Mouse (Mus musculus) kidney, postnatal 36 days (tissue): ENCODE measurements around the gene Cask.

ENCODE experiments used
- DNase-seq, 2 experiments: peaks; one replicate each; pipeline ENCODE4 v3.0.0; 2021 to 2022; ENCODE audit warnings: mixed read lengths in 2 of 2

Cask gene

DNA sequence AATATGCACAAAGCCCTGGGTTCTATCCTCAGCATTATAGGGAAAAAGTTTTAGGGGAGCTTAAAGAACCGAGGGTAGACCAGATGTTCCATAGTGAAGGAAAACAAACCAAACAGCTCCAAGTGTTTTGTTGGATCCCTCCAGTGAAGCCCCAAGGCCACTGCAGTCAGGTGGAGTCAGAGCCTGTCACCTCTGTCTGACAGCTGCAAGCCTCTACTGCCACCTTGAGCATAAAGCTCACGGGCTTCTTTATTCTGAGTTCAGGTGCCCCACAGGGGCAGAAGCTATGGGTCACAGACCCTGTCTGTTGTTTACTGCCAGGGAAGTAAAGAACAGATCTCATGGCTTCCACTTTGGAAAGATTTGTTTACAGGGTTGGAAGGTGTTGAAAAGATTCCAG is 338.0 kb downstream of the Cask start:
- peak in 1 of 2 experiments; percentile 23 for DNase-seq

- DNase-seq: peak; percentile 20 to 25
Observed at GRCm38 (mm10) chrX:13506376-13506775, 344.8 kb downstream of the Cask start.

DNA sequence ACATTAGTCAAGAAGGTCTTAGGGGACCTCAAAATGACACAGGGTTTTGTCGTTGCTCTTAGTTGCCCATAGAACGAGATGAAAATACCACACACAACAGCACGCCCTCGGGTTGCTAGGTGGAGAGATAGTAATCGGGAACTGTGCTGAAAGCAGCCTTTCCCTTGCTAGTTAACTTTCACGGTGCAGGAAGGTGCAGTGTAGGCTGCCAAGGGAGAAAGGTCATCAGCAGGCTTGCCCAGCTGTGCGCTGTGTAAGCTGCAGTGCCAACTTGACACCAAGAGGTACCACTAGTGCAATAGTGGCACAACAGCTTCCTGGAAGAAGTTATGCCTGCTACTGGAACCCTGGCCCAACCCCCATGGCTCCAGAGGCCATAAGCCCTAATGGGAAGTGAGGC is 346.8 kb downstream of the Cask start:
- no peak for DNase-seq

DNA sequence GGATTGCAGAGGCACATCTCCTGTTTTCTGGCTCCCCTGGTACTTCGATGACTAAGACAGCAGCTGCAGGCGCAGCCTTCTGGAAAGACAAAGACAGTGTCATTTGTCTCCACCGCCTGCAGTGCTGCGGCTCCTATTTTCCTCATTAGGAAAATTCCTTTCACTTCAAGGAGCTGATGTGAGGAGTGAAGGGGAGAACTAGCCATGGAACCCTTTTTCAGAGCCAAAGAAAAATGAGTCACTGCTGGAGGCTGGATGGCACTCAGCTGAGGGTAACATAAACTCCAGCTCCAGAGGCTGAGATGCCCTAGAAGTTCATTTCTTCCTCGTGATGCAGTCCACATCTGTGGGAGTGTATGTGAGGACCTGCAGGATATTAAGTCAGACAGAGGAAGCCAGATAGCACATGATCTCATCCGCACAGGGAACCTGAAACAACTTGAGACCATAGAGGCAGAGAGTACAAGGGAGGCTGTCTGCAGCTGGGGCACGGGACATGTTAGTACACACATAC is 348.2 kb downstream of the Cask start:
- no peak for DNase-seq

DNA sequence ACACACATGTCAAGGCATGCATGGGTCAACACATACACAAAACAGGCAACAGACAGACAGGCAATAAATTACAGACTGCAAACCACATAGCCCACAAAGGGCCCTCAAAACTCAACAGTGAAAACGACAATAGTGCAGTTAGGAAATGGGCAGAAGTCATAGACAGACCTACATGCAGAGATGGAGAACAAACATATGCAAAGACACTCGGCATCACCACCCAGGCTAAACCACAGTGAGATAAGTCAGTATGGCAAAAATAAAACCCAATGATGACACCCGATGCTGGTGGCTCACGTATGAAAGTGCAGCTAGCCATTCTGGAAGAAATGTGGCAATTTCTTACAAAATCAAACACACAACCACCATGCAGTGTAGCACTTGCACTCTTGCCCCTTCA is 350.9 kb downstream of the Cask start:
- DNase-seq: no peak

- no peak for DNase-seq
Observed at GRCm38 (mm10) chrX:13494892-13495703, 356.1 kb downstream of the Cask start.

DNA sequence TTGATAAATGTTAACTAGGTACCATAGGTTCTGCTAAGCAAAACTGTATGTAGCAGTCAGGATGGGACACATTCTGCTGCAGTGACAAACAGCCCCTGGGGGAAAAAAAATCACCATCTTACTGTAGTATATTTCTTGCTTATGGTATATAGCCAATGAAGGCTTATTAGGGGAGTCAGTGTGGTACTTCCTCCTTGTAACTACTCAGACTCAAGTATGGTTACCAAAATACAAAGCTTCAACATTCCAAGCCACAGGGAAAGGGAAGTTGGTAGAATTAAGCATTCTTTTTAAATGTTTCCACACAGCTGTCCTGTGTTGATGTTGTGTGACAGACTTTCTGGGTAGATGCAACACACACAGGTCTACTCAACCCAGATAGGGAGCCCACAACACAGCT is 358.2 kb downstream of the Cask start:
- no peak for DNase-seq

DNA sequence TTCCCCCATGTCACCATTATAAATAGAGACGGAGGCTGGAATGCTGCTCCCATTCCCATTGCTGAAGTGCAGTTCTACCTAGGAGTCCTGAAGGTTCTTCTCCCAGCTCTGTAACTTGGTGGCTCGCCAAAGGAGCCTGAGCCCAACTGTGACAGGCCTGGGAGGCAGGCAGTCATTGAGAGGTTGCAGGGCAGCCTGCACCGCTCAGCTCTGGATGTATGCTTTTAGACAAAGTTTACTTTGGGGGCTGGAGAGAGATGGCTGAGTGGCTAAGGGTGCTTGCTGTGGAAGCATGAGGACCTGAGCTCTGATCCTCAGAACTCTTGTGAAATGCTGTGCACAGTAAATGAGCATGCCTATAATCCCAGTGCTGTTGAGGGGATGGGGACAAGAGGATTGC is 360.2 kb downstream of the Cask start:
- no peak for DNase-seq

DNA sequence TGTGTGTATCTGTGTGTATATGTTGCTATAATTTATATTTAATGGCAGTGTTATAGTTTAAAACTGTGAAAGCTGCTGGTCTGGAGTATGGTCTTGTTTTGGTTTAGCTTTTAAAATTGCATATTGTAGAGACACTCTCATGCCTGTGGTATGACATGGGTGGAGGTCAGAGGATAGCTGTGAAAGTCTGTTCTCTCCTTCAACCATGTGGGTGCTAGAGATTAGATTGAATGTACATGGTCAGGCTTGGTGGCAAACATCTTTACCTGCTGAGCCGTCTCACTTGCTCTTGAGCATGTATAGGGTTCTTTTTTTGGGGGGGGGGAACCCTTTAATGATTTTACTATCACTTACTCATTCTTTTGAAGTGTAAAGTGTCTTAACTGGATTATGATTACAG is 361.4 kb downstream of the Cask start:
- DNase-seq: no peak

DNA sequence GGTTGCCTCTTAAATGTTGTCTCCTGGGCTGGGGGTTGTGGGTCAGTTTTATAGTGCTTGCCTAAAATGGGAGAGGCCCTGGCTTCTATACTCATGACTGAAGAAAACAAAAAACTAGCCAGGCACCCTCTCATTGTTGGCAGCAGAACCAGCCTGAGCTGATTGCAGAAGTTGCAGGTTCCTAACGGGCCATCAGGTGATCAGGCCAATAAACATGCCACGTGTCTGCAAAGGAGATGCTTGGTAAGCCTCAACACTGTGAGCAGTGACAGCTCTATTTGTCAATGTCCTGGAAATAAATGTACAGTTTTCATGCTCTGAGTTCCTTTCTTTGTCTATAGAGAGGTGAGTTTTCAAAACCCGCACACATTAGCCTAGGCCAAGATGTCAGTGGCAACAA is 362.2 kb downstream of the Cask start:
- DNase-seq: no peak

- no peak for DNase-seq
Observed at GRCm38 (mm10) chrX:13484447-13484846, 366.7 kb downstream of the Cask start.

DNA sequence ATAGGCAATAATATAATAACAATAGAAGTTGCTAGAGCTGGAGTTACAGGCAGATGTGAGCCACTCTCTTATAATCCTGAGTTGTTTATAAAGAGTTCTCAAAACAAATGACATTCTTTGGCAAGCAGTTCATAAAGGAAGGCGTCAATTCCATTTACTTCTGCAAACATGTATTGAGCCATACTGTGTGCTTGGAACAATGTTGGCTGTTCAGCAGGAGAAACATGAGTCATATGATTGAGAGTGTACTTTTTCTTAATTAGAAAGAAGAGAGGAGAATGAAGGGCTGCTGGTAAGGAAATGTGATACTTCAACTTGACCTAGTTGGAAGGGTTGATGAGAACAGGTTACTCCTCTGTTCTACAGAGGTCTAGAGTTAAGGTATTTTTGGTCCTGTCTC is 368.6 kb downstream of the Cask start:
- DNase-seq: no peak

DNA sequence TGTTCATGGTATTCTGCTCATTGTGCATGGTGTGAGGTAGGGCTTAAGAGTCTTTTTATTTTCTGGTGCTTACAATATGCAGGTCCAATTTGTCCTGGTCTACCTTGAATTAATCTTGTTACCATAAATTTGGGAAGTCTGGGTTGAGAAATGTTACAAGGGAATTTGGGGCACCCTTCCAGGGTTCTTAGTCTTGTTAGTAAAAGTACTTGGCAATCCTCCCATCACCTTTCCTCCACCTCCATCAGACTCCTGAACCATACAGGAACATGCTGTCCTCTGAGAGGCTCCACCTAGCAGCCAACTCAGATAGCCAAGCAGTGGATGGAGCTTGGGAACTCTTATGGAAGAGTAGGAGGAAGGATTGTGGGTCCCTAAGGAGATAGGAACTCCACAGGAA is 371.6 kb downstream of the Cask start:
- DNase-seq: no peak

DNA sequence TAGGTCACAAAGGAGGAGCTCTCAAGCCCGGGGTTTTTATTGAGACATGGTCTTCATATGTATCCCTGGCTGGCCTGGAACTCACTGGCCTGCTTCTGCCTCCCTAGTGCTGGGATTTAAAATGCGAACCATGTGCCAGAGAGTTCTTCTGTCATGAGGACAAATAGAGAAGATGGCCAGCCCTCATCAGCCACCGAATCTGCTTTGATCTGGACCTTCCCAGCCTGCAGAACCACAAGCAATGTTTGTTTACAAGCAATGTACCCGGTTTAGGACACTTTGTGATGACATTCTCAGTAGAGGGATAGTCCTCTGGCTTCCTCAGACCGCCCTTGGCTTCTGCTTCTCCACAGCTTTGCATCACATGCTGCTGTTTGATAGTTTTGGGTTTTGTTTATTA is 372.9 kb downstream of the Cask start:
- no peak for DNase-seq

- no peak for DNase-seq
Observed at GRCm38 (mm10) chrX:13477596-13477995, 373.6 kb downstream of the Cask start.

GRCm38 (mm10) chrX:13475382-13475781 is 375.8 kb downstream of the Cask start:
- no peak for DNase-seq

DNA sequence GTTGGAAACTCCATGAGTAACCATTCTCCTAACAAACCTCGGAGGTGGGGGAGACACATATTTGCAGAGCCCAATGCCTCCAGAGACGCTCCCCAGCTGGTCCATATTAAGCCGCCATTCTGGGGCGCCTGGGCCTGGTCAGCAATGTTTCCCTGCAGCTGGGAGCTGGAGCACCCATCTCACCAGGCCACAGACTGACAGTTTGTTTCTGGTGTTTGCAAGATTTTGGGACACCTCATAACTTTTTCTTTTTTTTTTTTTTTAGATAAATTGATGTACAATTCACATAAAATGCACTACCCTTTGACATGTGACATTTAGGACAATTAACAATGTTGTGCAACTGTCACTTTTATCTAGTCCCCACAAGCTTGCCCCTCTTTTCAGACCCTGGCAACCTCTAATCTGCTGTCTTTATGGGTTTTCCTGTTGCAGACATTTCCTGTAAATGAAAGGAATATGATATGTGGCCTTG is 378.4 kb downstream of the Cask start:
- peak in 1 of 2 experiments; percentile 31 for DNase-seq

DNA sequence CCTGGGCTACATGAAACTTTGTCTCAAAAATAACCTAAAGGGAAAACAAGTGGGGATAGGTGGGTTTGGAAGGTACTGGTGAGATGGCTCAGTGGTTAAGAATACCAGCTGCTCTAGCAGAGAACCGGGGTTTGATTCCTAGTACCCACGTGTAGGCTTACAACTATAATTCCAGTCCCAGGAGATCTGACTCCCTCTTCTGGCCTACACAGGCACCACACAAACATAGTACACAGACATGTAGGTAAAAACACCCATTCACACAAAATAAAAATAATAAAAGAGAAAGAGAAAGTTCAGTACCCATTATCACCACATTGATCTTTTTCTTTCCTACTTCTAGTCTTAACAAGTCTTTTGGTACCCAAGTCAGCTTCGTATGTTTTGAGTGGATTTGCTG is 379.2 kb downstream of the Cask start:
- DNase-seq: no peak

DNA sequence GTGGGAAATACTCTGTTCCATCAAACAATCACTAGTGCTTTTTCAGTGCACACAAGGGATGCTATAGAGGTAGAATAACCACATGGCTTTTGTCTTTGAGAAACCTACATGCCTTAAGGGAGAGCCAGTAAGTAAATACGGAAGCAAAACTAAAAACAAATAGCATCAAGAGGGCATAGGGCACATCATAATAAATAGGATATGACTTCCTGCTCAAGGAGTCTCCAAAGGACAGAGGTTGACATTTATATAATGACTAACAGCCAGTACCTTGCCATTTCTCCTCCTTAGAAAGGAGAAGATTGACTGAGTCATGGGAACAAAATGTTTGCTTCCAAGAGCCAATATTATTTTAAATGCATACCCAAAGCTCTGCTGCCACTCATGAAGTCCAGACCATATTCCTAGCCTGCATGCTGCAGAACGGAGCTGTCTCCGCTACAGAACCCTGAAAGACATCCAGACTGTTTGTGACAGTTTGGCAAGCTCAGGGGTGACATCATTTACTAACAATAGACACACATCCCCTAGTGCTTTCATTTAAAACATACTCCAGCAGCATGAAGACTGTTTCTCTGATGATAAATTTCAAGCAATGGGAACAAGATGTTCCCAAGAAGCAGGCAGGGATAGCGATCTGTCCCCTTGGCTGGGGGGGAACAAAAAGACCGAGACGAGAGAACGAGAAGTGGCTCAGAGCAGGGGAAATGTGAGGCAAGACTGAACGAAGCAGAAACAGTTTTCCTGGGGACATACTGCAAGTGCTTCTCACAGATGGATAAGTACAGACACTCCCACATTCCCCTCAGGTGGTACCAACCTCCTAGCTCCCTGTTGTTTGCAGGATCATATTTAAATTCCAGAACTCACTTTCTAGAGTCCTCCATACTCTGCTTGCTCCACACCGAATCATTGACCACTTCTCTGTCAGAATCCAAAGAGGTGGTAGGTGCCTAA is 381.7 kb downstream of the Cask start:
- peak; percentile 18 to 58 for DNase-seq

DNA sequence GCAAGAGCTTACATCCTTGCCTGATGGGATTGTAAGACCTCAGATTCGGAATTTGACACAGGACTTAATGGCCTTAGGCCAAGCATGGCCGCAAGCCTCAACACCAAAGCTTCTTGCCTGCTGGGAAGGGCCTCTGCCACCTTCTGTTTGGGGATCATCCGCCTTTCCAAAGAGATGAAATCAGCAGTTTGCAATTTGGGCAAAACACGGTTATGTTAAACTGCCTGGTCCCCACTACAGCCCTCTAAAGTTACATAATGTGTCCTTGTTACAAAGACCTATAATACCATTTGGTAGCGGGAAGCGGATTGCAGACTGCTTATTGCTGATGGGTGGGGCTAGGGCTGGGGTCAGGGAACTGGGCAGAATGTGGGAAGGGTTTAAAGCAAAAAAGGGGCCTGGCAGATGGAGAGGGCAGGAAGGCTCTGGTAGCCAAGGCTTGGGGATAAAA is 384.0 kb downstream of the Cask start:
- no peak for DNase-seq
